Mouse (Mus musculus) spleen, adult 2 months (tissue): ENCODE results near the gene Lat. TPM values are rescaled to one million over a fixed set of nuclear protein-coding genes. Genes with fewer than 3 reads are reported as not detected.
"Not testable (repeated sequence)": the region's sequence is repeated elsewhere in the genome, so short reads cannot be mapped to it uniquely, and the experiment has no call there.

Experiments used
- DNase-seq, 2 experiments: peaks; one replicate each; pipeline versions ENCODE4 v3.0.0 to v3.0.0-alpha.2; 2012 to 2021; ENCODE audit warnings: low spot score in 2 of 2, low read depth in 1 of 2
- H3K27ac ChIP-seq: fragments of 200-500 bp; 2 replicates; pipeline ENCODE4 v1.5.1; 2012; ENCODE audit warnings: low read length, inconsistent platforms; ENCODE audit not compliant: insufficient read depth
- H3K27me3 ChIP-seq: fragments of 200-500 bp; 2 replicates; pipeline ENCODE4 v1.6.1; 2012; ENCODE audit warnings: mild to moderate bottlenecking, moderate library complexity, low read length, inconsistent platforms; ENCODE audit not compliant: control insufficient read depth, insufficient read depth
- H3K36me3 ChIP-seq: fragments of 200-500 bp; 2 replicates; pipeline ENCODE4 v1.6.1; 2012; ENCODE audit warnings: mild to moderate bottlenecking, low read length, inconsistent platforms; ENCODE audit not compliant: control insufficient read depth, insufficient read depth
- H3K4me1 ChIP-seq: fragments of 200-500 bp; 2 replicates; pipeline ENCODE4 v1.6.1; 2011; ENCODE audit warnings: inconsistent platforms; ENCODE audit not compliant: control insufficient read depth, insufficient read depth, insufficient read length
- H3K4me3 ChIP-seq: fragments of 200-500 bp; 2 replicates; pipeline ENCODE4 v1.5.1; 2011; ENCODE audit warnings: mild to moderate bottlenecking, inconsistent platforms; ENCODE audit not compliant: insufficient read depth, insufficient read length; ENCODE audit errors: extremely low read depth
- CTCF ChIP-seq: fragments of 200-500 bp; IDR thresholded peaks from 2 replicates; pipeline ENCODE4 v1.5.1; 2011; ENCODE audit warnings: mild to moderate bottlenecking, inconsistent platforms; ENCODE audit not compliant: insufficient read depth, insufficient read length, insufficient replicate concordance; ENCODE audit errors: extremely low read depth
- POLR2A ChIP-seq: fragments of 200-500 bp; IDR thresholded peaks from 2 replicates; pipeline ENCODE4 v1.6.1; 2011; ENCODE audit warnings: low read depth, low read length, inconsistent platforms
- WGBS: fragments of 180-500 bp; shearing (Covaris S2); methylation state at CpG from one replicate; pipeline ENCODE4 v1.1.7; 2018; 5-methylcytosine and 5-hydroxymethylcytosine counted together
- polyA plus RNA-seq: library from polyadenylated mRNA; depleted of rRNA; stranded (reverse); fragments of >200 nt; gene quantifications from 2 replicates; pipeline ENCODE4 v1.2.3, GENCODE M21; 2012

Gene Lat
- polyA plus RNA-seq, 1 experiment = 164 TPM

GRCm38 (mm10) chr7:126335556-126335955 lies 33.8 kb downstream of the Lat start:
- no peak for DNase-seq
- H3K27ac ChIP-seq = no peak overlapping the region
- peaks cover under 1% of the 10 kb centered on the region; the same call in 1 of the 2 replicates for H3K4me1 ChIP-seq
- H3K36me3 ChIP-seq = no peaks in the 10 kb centered on the region
- no peak overlapping the region for H3K4me3 ChIP-seq
- TF ChIP-seq POLR2A = no peak
- TF ChIP-seq CTCF = no peak
- 95% methylated on average over 1 of the region's 1 CpGs for WGBS
- H3K27me3 ChIP-seq = no peaks in the 10 kb centered on the region

- TF ChIP-seq POLR2A (no peak), CTCF (no peak)
- Histone ChIP-seq H3K27me3 (no peaks in the 10 kb centered on the region), H3K4me3 (no peak overlapping the region), H3K36me3 (no peaks in the 10 kb centered on the region), H3K4me1 (no peaks in the 10 kb centered on the region; the same call in 1 of the 2 replicates), H3K27ac (no peak overlapping the region)
- 77% methylated on average over 3 of the region's 3 CpGs for WGBS
- no peak for DNase-seq
Measured at GRCm38 (mm10) chr7:126332691-126333090, 36.7 kb downstream of the Lat start.

DNA sequence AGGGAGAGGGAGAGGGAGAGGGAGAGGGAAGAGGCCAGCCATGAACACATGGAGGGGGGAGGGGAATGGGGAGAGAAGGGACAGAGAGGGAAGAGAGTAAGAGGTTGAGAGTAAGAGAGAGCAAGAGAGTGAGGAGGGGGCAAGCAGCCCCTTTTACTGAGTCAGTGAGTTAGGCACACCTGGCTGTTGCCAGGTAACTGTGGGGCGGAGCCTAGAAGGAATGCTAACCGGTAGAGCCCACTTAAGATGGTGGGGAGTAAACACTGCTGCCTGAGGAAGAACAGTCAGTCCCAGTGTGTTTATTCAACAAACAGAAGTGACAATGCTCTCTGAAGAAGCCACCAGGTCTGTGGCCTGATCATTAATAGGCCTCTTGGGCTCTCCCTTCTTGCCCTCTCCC lies 38.7 kb downstream of the Lat start:
- H3K27me3 ChIP-seq = no peaks in the 10 kb centered on the region
- H3K4me1 ChIP-seq = no peaks in the 10 kb centered on the region; the same call in 1 of the 2 replicates
- no peak for DNase-seq
- WGBS = 69% methylated on average over 2 of the region's 2 CpGs
- H3K27ac ChIP-seq = peak overlapping the region; percentile 73
- TF ChIP-seq CTCF (no peak), POLR2A (no peak)
- H3K36me3 ChIP-seq = no peaks in the 10 kb centered on the region
- no peak overlapping the region for H3K4me3 ChIP-seq

DNA sequence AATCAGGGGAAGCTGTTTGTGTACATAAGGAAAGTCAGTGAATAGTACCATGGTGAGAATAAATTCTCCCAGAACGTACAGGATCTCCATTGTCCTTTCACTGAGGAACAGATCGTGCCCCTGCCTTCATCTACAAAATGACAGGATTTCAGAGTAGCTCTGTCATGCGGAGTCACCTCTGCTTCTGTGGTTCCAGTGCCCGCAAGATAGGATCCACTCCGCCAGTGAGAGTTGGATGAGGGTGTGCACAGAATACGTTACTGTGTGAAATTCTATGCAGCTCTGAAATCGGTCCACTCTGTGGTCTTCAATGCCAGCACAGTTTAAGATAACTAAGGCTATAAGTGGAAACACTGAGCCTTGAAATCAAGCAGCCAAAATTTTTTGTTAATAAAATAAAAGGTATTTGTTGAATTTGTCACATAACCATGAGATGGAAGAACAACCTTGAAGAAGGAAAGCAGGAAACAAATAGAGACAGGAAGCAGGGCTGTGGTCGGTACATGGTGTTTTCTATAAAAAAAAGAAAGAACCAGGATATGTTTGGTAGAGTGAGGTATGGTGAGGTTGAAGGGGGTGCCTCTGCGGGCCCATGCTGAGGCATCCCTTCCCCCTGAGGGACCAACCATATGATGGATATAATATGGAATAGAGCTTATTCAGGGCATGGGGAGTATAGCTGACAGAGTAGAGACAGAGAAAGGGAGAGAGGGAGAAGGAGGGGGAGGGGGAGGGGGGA lies 39.3 kb downstream of the Lat start:
- Histone ChIP-seq H3K36me3 (no peaks in the 10 kb centered on the region), H3K27me3 (no peaks in the 10 kb centered on the region), H3K4me3 (no peak overlapping the region), H3K27ac (peak overlapping the region; percentile 59), H3K4me1 (no peaks in the 10 kb centered on the region; the same call in 1 of the 2 replicates)
- no peak for TF ChIP-seq POLR2A
- no peak for TF ChIP-seq CTCF
- WGBS = 34% methylated on average over 9 of the region's 9 CpGs
- DNase-seq = no peak

GRCm38 (mm10) chr7:126328848-126329247 lies 40.5 kb downstream of the Lat start:
- H3K27ac ChIP-seq, H3K27me3 ChIP-seq, DNase-seq, H3K36me3 ChIP-seq, H3K4me1 ChIP-seq, H3K4me3 ChIP-seq: not testable (repeated sequence)
- 88% methylated on average over 5 of the region's 6 CpGs for WGBS

DNA sequence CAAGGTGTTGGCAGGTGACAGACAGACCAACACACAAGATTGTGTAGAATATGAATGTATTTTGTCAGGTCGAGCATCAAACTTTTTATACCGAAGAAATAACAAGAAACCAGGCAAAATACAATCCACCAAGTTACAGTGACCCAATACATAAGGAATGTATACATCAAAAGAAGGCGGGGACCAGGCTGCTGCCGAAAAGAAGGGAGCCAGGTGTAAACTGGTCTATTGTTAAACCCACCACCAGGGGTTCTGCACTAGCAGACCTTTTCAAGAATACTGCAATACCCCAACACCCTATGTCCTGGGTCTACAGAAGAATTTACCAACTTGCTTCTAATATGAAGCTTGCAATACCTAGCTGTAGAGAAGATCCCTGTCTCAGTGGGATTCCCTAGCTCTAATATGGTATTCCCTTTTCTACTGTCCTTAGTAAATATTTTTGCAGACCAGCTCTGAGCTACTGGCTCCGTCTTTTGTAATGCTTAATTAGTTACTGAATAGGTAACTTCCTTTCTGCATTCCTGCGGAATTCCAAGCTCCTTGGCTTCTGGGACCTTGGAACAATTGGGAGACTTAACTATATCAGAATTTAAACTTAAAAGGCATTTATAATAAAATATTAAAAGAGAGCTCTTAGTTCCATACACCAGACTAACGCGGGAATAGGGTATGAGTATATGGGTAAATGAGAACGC lies 43.6 kb downstream of the Lat start:
- not testable (repeated sequence) for H3K27me3 ChIP-seq, H3K36me3 ChIP-seq, H3K4me1 ChIP-seq, DNase-seq, H3K4me3 ChIP-seq, H3K27ac ChIP-seq
- 59% methylated on average over 9 of the region's 9 CpGs for WGBS

- TF ChIP-seq POLR2A (no peak), CTCF (no peak)
- no peaks in the 10 kb centered on the region for H3K36me3 ChIP-seq
Measured at GRCm38 (mm10) chr7:126324791-126325190, 44.6 kb downstream of the Lat start.

More at GRCm38 (mm10) chr7:126324791-126325190, 44.6 kb downstream of the Lat start:
- no peak for DNase-seq
- Histone ChIP-seq H3K4me1 (no peaks in the 10 kb centered on the region), H3K4me3 (no peak overlapping the region), H3K27me3 (no peaks in the 10 kb centered on the region), H3K27ac (no peak overlapping the region)
- WGBS = 22% methylated on average over 3 of the region's 3 CpGs
